Comparison of ENCODE assay signal across 9 mouse cellular contexts in genomic region chr11:94942282-94943023, GRCm38 (mm10). TPM values are rescaled to one million over a fixed set of nuclear protein-coding genes. Genes with fewer than 3 reads are reported as not detected.
DNase-seq lines count a peak whose midpoint lies in the region; ATAC-seq and TF ChIP-seq lines count a peak whose summit lies in the region.
"Had no signal": no experiment of that assay in that cellular context is flagged by ENCODE, and none has a peak within 500 bp of the region (broad histone marks: within the 10 kb centered on the region; RNA-seq: fewer than 3 reads in every experiment).

No protein-coding gene starts in this region.

- 50% methylated on average over 13 of the region's 13 CpGs for WGBS in embryonic facial prominence, embryonic 15.5 days
- 48% methylated on average over 13 of the region's 13 CpGs for WGBS in kidney, postnatal 0 days

- H3K36me3 ChIP-seq in embryonic facial prominence, embryonic 15.5 days, result peaks cover 80% of the 10 kb centered on the region
- H3K36me3 ChIP-seq in kidney, postnatal 0 days (ENCODE audit: insufficient read depth, low read length), result 0 out of 2 replicates have a peak, but pooled peaks cover 5% of the 10 kb centered on the region

- 0 out of 2 replicates have a peak overlapping the region, but pooled peaks have one; percentile 6 for H3K4me3 ChIP-seq in embryonic facial prominence, embryonic 15.5 days (replicated peaks)
- H3K4me3 ChIP-seq in kidney, postnatal 0 days (replicated peaks; ENCODE audit: low read depth, low read length), result no peak overlapping the region

- H3K9ac ChIP-seq in embryonic facial prominence, embryonic 15.5 days, result peak overlapping the region; percentile 12; the same call in 1 of the 2 replicates
- no peak overlapping the region for H3K9ac ChIP-seq in kidney, postnatal 0 days (ENCODE audit: low read depth, low read length)

- peak; percentile 59 for TF ChIP-seq CTCF in kidney, postnatal 0 days (IDR thresholded peaks at IDR 0.05; ENCODE audit: low read depth)

- H3K27me3 ChIP-seq in embryonic facial prominence, embryonic 15.5 days, result no peaks in the 10 kb centered on the region
- H3K27me3 ChIP-seq in kidney, postnatal 0 days (ENCODE audit: insufficient read depth, low read length), result no peaks in the 10 kb centered on the region

- H3K9me3 ChIP-seq in embryonic facial prominence, embryonic 15.5 days (replicated peaks), result no peaks in the 10 kb centered on the region
- no peaks in the 10 kb centered on the region for H3K9me3 ChIP-seq in kidney, postnatal 0 days (replicated peaks; ENCODE audit: low read length)

- H3K4me1 ChIP-seq in embryonic facial prominence, embryonic 15.5 days, result peaks cover 88% of the 10 kb centered on the region
- H3K4me1 ChIP-seq in kidney, postnatal 0 days (replicated peaks; ENCODE audit: insufficient read depth, low read length), result peaks cover 7% of the 10 kb centered on the region; the same call in 1 of the 2 replicates

- ATAC-seq in embryonic facial prominence, embryonic 15.5 days (ENCODE audit: insufficient number of reproducible peaks, low FRiP score, low TSS enrichment, low read depth), result no peak; the same call in 1 of the 2 replicates
- no peak for ATAC-seq in kidney, postnatal 0 days (replicated peaks; ENCODE audit: low FRiP score, low read depth)
- no peak for ATAC-seq in monocyte, adult 5-6 weeks (replicated peaks; ENCODE audit: insufficient number of reproducible peaks, low FRiP score, low TSS enrichment, poor library complexity, severe bottlenecking)

- H3K27ac ChIP-seq in embryonic facial prominence, embryonic 15.5 days (replicated peaks), result peak overlapping the region; percentile 98
- 0 out of 2 replicates have a peak overlapping the region, but pooled peaks have one; percentile 3 for H3K27ac ChIP-seq in kidney, postnatal 0 days

- peak overlapping the region; percentile 64 for H3K4me2 ChIP-seq in embryonic facial prominence, embryonic 15.5 days (replicated peaks)
- no peak overlapping the region for H3K4me2 ChIP-seq in kidney, postnatal 0 days (ENCODE audit: low read length)

- peak; percentile 48 for DNase-seq in cerebellum, adult 9-10 months
- no peak for DNase-seq in cerebellum, postnatal 4 days (ENCODE audit: low spot score in 2 of 2)
- DNase-seq in right cerebral cortex, postnatal 14 days, result peak; percentile 46
- no peak for DNase-seq in right cerebral cortex, adult 18-20 months
- DNase-seq in kidney, postnatal 0 days (ENCODE audit: low spot score), result peak; percentile 38
- peak; percentile 52 for DNase-seq in mesoderm, embryonic 11.5 days (ENCODE audit: low read depth, low spot score)

RNA-seq across cellular contexts. Expression of gene Col1a1, which starts 6.4 kb away (rescaled TPM):
- 4,177 and 4,242 TPM in 2 replicates for polyA plus RNA-seq in embryonic facial prominence, embryonic 15.5 days (2015; fragmentation: Nextera tagmentation; extraction: Ambion mirVana)
- 353 and 441 TPM in 2 replicates for polyA plus RNA-seq in kidney, postnatal 0 days (2015; fragmentation: Nextera tagmentation; extraction: Ambion mirVana)
- total RNA-seq in monocyte, adult 5-6 weeks (2017), result not detected in 3 replicates

RNA-seq across cellular contexts. Expression of gene Hils1, which starts 24.9 kb away (rescaled TPM):
- polyA plus RNA-seq in embryonic facial prominence, embryonic 15.5 days (2015; fragmentation: Nextera tagmentation; extraction: Ambion mirVana), result 0.25 TPM in 1 of 2 replicates, not detected in the other
- not detected in 2 replicates for polyA plus RNA-seq in kidney, postnatal 0 days (2015; fragmentation: Nextera tagmentation; extraction: Ambion mirVana)
- total RNA-seq in monocyte, adult 5-6 weeks (2017), result 2.5 TPM in 1 of 3 replicates, not detected in the others
- total RNA-seq: left cerebral cortex, postnatal 10 days had no signal

RNA-seq across cellular contexts. Expression of gene Sgca, which starts 33.7 kb away (rescaled TPM):
- 11.7 and 14.6 TPM in 2 replicates for polyA plus RNA-seq in embryonic facial prominence, embryonic 15.5 days (2015; fragmentation: Nextera tagmentation; extraction: Ambion mirVana)
- polyA plus RNA-seq in kidney, postnatal 0 days (2015; fragmentation: Nextera tagmentation; extraction: Ambion mirVana), result 0.28 and 0.52 TPM in 2 replicates
- total RNA-seq in monocyte, adult 5-6 weeks (2017), result not detected in 3 replicates

RNA-seq across cellular contexts. Expression of gene Ppp1r9b, which starts 48.4 kb away (rescaled TPM):
- 11.0 and 12.8 TPM in 2 replicates for polyA plus RNA-seq in embryonic facial prominence, embryonic 15.5 days (2015; fragmentation: Nextera tagmentation; extraction: Ambion mirVana)
- polyA plus RNA-seq in kidney, postnatal 0 days (2015; fragmentation: Nextera tagmentation; extraction: Ambion mirVana), result 10.3 and 10.6 TPM in 2 replicates
- total RNA-seq in monocyte, adult 5-6 weeks (2017), result 127 to 216 TPM (median 141 TPM) in 3 replicates

Comparison
In these comparisons a context has a peak if more than half of its experiments do, and no peak if none do; other contexts are left out.
1. DNase-seq: peak in cerebellum, adult 9-10 months (single experiment), right cerebral cortex, postnatal 14 days (single experiment), kidney, postnatal 0 days (single experiment) and mesoderm, embryonic 11.5 days (single experiment); none in cerebellum, postnatal 4 days (0 of 2) and right cerebral cortex, adult 18-20 months (single experiment).